Mouse (Mus musculus) liver (tissue): ENCODE measurements around the gene Gprin1.

ENCODE experiments used
- DNase-seq: peaks from one replicate; pipeline ENCODE4 v3.0.0-alpha.2; 2020; ENCODE audit warnings: mixed read lengths

Gene Gprin1

GRCm38 (mm10) chr13:54714996-54715395 lies 34.7 kb downstream of the Gprin1 start:
- DNase-seq: no peak

DNA sequence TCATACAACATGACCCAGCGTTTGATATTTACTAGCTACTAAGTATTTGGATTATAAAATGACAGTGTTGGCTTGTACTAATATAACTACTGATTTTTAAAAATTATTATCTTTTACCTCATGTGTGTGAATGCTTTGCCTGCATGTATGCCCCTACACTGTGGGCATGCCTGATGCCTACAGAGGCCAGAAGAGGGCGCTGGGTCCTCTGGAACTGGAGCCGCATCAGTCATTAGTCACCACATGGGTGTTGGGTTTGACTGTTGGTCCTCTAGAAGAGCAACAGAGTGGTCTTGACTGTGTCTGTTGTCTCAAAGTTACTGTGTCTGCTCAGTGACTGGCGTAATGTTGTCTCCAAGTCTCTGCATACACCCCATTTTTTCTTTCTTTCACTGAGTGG lies 35.3 kb downstream of the Gprin1 start:
- no peak for DNase-seq

DNA sequence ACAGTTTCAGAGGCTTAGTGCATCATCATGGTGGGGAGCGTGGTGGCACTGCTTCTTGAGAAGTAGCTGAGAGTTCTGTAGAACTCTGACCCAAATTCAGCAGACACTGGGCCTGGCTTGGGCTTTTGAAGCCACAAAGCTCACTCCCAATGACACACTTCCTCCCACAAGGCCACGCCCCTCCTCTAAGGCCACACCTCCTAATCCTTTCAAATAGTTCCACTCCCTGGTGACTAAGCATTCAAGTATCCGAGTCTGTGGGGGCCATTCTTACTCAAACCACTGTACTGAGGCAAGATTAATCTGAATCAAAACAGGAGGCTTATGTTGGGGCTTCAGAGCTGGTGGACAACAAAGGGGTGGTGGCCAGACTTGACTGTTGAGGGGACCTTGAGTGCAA lies 38.8 kb downstream of the Gprin1 start:
- no peak for DNase-seq

- no peak for DNase-seq
Measured at GRCm38 (mm10) chr13:54704890-54705289, 44.8 kb downstream of the Gprin1 start.

- no peak for DNase-seq
Measured at GRCm38 (mm10) chr13:54702507-54702906, 47.2 kb downstream of the Gprin1 start.

DNA sequence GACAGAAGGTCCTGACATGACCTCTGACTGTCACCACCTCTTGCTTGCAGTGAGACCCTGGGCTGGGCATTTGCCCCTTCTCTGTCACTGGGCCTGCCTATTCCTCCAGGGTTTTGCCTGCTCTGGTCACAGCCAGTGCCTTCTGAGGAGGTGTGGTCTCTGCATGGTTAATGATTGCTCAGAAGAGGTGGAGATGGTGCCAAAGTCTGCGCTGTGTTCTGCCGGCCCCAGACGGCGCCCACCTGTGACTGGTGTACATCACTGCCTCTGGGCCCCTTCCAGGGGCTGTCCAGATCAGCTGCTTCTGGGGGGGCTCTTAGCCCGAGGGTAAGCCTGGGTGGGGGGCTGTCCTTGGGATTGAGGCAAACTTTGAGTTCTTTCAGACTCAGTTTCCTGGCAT lies 48.4 kb downstream of the Gprin1 start, which contains the start of gene Cdhr2:
Gene Cdhr2, plus strand, starts transcription at position 219 of the 400 bp plus-strand sequence.
- DNase-seq: peak; percentile 29

- no peak for DNase-seq
Measured at GRCm38 (mm10) chr13:54695479-54696230, 54.0 kb downstream of the Gprin1 start.

DNA sequence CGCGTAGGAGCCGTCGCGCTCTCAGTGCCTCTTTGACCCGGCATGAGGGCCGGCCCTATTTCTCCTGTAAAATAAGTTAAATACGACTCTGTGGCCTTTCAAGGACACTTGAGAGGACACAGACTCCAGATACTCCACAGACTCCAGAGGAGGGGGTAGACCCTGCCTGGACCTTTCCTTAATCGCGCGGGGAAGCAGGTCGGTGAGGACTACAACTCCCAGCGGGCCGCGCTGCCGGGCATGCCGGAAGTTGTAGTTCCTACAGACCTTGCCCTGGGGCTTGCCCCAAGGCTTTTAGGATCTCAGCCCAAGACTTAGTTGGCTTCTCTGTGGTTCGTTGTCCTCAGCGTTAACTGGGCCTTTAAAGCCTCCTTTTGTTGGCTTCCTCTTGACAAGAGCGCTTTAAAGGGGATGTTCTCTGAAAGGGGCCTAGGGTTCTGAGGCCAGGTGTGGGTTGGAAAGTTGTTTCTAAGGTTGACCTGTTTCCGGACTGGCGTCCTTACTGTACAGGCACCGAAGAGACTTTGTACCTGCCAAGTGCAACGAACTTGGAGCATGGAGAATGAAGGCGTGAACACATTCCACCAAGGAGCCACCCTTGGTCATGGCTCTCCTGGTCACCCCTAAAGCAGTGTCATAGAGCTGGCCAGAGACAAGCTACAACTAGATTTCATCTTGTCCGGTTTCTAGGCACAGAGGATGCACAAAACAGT lies 55.2 kb downstream of the Gprin1 start:
- peak; percentile 90 for DNase-seq

- peak; percentile 99 for DNase-seq
Measured at GRCm38 (mm10) chr13:54693558-54694347, 55.9 kb downstream of the Gprin1 start, which contains the start of gene Rnf44. Gene Rnf44 (minus strand): TSS chr13:54693907.

DNA sequence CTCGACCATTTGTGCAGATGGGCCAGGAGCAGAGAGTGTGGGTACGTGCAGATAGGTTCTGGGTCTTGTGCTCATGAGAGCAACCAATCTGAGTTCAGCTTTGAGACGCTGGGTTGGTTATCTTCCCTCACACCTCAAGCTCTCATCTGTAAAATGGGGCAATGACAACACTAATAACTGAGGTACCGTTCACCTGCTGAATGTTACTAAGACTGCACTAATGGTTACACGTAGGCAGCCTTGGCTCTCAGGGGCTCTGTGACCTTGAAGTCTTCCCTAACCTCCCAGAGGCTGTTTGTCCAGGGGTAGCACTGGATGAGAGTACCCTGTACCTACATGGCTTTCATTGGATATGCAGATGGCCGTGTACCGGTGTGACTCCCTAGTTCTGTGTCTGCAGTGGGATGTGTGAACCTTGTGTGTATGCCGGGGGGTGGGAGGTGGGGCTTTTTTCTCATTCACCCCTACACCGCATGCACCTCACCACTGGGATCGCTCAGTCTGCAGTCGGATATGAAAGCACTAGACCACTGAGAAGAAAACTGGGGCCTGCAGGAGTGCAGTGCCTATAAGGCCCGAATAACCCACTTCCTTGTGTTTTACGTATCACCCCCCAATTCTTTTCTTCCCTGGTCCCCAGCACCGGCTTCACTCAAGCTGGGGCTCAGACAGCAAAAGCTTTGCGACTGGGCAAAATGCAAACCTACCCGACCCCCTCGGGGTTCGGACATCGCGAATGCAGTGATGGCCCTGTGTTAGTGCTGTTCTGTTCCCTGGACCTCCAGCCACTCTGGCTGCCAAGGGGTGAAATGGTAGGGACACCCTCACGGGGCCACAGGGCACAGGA lies 56.7 kb downstream of the Gprin1 start:
- DNase-seq: peak; percentile 24

GRCm38 (mm10) chr13:54691737-54692136 lies 57.9 kb downstream of the Gprin1 start:
- DNase-seq: no peak

GRCm38 (mm10) chr13:54690151-54690740 lies 59.4 kb downstream of the Gprin1 start:
- no peak for DNase-seq

GRCm38 (mm10) chr13:54687575-54688424 lies 61.9 kb downstream of the Gprin1 start:
- peak; percentile 97 for DNase-seq

DNA sequence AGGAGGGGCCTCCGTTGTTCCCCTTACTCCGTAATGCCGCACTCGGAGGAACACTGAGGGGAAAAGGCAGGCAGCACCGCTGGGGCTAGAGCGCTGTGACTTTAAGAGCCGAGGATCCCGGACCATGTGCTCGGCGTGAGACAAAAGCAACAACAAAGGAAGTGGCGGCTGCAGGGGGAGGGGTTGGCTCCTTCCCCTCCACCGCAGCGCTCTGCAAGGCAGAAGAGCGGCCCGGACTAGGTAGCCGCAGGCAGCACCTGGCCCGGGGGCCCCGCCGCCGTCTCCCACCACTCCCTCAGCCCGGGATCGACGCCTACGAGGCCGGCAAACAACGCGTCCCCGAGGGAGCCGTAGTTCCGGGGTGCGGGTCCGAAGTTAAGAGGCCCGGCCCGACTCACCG lies 62.6 kb downstream of the Gprin1 start:
- peak; percentile 72 for DNase-seq
